Mouse (Mus musculus) lung, postnatal 25 days (tissue): Measurements from ENCODE around the gene Hpdl.

Experiments used
- DNase-seq: peaks from one replicate; pipeline ENCODE4 v3.0.0; 2022; ENCODE audit warnings: low spot score

Hpdl gene

DNA sequence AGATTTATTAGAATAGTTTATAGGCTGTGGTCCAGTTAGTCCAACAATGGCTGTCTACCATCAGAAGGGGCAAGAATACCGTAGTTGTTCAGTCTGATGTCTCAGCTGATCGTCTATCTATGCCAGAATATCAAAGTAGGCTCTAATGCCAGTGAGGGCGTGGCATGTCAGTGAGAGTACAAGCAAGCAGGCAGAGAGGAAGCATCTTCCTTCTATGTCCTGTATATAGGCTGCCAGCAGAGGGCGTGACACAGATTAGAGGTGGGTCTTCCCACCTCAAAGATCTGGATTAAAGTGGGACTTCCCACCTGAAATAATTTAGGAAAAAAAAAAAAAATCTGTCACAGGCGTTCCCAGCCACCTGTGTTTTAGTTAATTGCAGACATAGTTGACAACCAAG lies 21.6 kb downstream of the Hpdl start:
- DNase-seq: no peak

DNA sequence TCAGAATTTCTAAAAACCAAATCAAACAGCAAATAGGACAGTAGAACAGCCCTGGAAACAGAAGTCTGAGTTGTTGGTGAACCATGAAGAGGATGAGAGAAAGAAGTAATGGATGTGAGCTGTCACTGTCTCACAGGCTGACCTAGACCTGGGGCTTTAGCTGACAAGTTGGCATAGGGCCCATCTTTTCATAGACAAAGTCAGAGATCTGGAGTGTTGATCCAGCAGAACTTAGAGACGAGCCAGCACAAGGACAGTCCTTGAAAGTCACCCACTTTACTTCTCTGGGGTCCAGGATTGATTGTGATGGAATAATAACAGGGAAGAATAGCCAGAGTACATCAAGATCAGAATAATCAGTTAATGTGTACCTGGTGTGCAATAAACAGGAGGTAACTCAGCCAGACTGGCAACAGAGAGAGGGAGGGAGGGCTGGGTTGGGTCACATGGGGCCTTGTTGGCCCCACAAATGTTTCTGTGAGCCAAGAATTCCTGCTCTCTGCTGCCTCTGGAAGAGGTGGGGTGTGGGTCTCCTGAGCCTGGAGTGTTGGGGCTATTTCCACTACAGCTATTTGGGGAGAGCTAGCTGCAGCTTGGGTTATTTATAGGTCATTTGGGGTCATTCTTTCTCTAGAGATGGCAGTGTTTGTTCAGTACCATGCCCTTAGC lies 24.9 kb downstream of the Hpdl start:
- no peak for DNase-seq

DNA sequence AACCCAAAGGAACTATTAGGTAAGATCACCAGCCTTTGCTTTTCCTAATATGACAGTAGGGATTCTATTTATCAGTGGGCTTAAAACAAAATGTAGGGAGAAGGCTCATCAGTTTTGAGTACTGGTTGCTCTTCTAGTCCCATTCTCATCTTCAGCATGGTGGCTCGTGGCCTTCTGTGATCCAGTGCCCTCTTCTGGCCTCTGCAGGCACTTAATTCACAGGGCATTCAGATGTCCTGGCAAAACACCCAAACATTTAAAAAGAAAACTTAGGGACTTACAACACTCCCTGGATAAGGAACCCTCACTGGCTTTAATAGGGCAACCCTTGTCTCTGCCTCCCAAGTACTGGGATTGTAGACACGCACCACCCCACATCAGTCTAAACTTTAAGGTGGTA lies 27.2 kb downstream of the Hpdl start:
- DNase-seq: no peak

DNA sequence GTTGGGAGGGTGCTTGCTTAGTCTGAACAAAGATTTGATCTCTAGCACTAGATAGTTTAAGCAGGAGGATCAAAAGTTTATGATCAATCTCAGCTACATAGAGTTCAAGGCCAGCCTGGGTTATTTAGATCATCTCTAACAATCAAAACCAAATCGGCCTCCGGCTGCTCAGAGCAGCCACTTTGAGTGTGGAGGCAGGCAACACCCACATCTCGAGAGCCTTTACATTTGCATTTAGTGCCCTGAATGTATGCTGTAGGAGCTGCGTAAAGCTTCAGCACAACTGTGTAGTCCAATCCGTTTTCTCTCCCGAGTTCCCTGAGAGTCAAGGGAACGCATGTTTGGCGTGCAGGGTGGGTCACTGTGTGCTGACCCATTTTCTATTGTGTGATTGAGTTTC lies 29.1 kb downstream of the Hpdl start:
- DNase-seq: no peak

DNA sequence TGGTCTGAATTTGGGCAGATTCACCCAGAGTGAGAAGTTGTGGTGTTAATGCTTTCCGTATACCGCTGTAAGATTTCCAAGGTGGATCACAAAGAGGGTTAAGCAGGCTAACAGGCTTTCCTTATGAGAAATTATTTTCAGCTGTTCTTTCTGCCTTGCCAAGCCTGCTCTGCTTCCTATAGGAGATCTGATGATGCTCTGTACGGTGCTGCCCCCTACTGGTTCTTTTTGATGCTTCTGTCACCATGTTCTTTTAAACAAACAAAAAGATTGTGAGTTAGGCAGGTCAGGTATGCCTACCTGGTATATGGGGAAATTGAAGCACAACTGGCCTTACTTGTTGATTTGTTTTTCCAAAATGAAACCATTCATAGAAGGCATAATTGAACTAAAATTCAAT lies 32.6 kb downstream of the Hpdl start:
- DNase-seq: peak; percentile 88

DNA sequence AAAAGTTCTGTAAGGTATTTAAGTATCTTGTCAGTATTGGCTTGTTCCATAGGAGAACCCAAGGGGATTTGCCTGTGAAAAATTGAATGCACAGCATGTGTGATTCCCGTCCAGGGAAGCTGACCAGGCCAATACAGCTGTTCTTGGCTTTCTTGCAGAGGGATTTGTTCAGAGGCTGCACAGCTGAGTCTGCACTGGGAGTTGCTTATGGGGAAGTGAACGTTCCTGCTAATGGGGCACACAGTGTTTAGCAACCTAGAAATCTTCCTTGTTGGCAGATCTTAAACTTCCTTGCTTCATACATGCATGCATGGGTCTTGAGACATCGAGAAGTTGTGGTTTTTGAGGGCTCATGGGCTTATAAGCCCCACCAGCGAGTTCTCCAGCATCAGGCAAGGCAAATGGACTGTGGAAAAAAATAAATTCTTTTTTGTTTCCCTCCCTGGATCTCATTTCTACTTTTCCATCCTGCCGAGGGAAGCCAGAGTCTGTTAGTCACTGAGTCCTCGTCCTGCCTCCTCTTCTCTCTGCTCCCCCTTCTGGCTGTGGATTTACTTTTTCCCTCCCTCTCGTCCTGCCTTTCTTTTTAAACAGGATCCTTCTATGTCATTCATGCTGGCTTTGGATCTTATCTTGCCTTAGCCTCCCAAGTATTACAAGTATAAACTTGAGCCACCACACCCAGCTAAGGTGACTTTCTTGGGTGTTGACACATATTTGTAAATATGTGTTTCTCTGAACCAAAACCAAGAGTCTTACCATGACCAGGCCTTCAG lies 33.3 kb downstream of the Hpdl start:
- peak; percentile 26 for DNase-seq

DNA sequence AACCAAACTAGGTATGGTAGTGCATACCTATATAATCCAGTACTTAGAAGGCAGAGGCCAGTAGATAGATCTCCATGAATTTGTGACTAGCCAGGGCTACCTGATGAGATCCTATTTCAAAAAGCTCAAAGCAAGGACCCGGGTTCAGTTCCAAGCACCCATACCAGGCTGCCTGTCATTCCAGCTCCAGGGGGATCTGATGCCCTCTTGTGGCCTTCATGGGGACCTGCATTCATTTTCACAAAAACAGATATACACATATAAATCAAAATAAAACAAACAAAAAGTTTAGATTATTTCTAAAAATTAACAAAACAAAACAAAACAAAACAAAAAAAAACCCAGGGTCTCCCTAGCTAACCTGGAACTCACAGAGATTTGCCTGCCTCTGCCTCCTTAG lies 34.9 kb downstream of the Hpdl start:
- DNase-seq: no peak

DNA sequence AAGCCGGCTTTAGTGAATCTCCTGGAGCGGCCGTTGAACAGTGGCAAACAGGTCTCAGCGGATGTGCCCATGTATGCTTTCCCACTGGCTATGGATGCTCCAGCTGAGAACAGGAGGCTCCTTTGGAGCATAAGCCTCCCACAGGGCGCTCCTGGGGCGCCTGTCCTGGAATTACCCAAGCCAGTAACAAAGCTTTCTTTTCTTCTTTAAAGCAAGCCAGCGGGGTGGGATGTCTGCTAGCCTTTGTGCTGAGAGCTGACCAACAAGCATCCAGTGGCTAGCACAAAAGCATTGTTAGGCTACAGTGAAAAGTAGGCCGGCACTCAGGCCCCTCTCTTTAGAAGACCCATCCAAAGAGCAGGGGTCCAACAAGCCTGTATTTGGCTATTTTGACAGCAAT lies 39.3 kb downstream of the Hpdl start:
- DNase-seq: no peak

DNA sequence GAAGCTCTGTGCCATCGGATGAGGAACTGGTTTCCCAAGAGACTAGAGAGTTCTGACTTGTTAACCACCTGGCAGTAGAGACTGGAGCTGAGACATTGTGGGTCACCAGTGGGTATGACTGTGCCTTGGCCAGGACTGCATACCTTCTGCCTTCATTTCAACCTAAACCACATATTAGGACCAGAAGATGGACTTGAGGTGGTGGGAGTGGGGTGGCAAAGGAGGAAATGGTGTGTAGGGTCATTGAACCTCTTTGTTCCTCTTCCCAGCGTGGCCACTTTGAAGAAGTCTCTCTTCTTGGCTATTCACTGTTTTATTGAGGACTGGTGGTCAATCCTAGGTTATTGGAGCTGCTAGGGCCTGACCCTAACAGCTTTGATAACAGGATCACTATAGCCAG lies 40.1 kb downstream of the Hpdl start:
- no peak for DNase-seq

DNA sequence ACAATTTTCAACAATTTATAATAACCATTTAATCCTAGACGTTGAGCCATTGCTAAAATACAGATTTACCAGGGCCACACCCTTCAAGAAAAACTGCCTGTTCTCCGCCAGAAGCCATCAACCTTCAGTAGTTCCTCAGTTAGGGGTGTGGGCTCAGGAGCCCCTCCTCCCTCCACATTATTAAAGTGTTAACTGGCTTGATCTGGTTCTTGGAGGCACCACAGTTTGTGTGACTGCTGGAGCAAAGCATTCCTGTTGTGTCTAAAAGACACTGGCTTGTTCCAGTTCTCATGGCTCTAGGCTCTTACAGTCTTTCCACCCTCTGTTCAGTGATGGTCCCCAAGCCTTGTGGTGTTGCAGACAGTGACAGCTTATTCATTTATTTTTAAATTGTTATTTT lies 41.0 kb downstream of the Hpdl start:
- DNase-seq: no peak

DNA sequence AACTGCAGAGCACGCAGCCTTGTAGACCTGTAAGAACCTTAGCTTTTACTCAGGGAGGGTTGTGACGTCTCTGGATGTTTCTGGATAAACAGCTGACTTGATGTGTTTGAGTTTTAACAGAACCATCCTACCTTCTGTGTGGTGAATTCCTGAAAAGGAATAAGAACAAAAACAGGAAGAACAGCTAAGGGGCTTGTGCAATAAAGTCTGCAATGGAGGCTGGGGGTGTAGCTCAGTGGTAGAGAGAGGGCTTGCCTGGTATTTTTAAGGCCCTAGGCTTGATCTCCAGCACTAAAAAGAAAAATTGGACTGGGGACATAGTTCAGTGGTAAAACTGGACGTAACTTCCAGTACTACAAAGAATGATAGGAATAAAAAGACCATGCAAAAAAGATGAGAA lies 44.4 kb downstream of the Hpdl start:
- DNase-seq: no peak

DNA sequence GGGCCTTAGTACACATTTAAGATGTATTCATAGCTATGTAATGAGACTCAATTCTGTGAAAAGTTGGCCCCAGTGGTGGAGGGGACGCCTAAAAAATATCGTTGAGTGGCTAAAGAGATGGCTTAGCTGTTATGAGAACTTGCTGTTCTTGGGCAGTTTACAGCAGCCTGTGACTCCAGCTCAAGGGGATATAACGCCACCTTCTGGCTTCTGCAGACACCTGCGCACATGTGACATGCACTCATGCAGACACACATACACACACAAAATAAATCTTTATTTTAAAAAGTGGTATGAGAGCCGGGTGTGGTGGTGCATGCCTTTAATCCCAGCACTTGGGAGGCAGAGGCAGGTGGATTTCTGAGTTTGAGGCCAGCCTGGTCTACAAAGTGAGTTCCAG lies 45.1 kb downstream of the Hpdl start:
- no peak for DNase-seq
